Mouse (Mus musculus) CH12.LX (cell line): ENCODE measurements at regions not wholly inside any gene's neighbourhood (a gene's known extent, or its start where the extent isn't known, plus 50 kb on each side); places are given as distances from the start of the nearest gene placed in this dataset.

Source experiments
- CTCF ChIP-seq, 2 experiments: IDR thresholded peaks in 1 of 2; conservative IDR thresholded peaks in 1 of 2; 2 replicates each; pipeline ENCODE4 v1.5.1; 2011 to 2012; ENCODE audit warnings: low read depth in 2 of 2, low read length in 2 of 2, improper control_type of control experiment in 1 of 2, inconsistent platforms in 1 of 2, mild to moderate bottlenecking in 1 of 2, moderate library complexity in 1 of 2
- EP300 ChIP-seq: IDR thresholded peaks from 2 replicates; pipeline ENCODE4 v1.6.1; 2011; ENCODE audit warnings: low read length, improper control_type of control experiment
- POLR2A ChIP-seq: IDR thresholded peaks from 2 replicates; pipeline ENCODE4 v1.6.1; 2011; ENCODE audit warnings: low read depth, mild to moderate bottlenecking, improper control_type of control experiment, low read length
- USF1 ChIP-seq: IDR thresholded peaks from 2 replicates; pipeline ENCODE4 v1.6.1; 2014; ENCODE audit warnings: low read depth, mild to moderate bottlenecking, inconsistent platforms, low read length, improper control_type of control experiment
- ZKSCAN1 ChIP-seq: IDR thresholded peaks from 2 replicates; pipeline ENCODE4 v1.6.1; 2012; ENCODE audit warnings: low read depth, inconsistent platforms, low read length, improper control_type of control experiment, borderline replicate concordance

DNA sequence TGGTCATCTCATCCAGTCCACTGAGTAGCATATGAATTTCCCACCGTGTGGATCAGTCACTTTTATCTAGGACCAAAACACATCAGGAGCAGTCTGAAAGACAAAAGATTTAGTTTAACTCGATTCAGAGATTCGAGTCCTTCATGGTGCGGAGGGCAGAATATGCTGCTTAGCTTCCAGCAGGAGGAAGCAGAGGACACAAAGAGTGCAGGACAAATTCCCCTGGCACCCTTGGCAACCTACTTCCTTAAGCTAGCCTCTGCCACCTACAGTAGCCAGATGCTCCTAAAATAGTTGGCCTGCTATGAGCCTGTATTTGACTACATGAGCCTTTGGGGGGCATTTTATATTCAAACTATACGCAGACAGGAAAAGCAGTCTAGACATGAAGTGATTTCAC is 181.1 kb upstream of the Cxcl12 start:
- TF ChIP-seq POLR2A = no peak
- TF ChIP-seq CTCF (conservative IDR thresholded peaks at IDR 0.05 in 1 of 2, IDR thresholded peaks at IDR 0.05 in 1 of 2; ENCODE audit: low read depth in 2 of 2, low read length in 2 of 2) = peak in 1 of 2 experiments; percentile 15; a peak in 1 of 4 replicates
- no peak for TF ChIP-seq USF1
- no peak for TF ChIP-seq EP300
- no peak for TF ChIP-seq ZKSCAN1
